Mouse (Mus musculus): ENCODE measurements around the gene Nmt2. TPM values are rescaled to one million over a fixed set of nuclear protein-coding genes. Genes with fewer than 3 reads are reported as not detected.

Nmt2 gene
- total RNA-seq (2014; rRNA removed) (92.8 and 94.0 TPM in 2 replicates), polyA plus RNA-seq (2015; fragmentation: Nextera tagmentation; extraction: Ambion mirVana) (80.4 and 101 TPM in 2 replicates)

GRCm38 (mm10) chr2:3283602-3284472, at the start of gene Nmt2:
Gene Nmt2, plus strand, starts transcription at chr2:3284212.
- TF ChIP-seq CTCF (IDR thresholded peaks at IDR 0.05; ENCODE audit: low read depth) = peak; percentile 38; the same call in 1 of the 2 replicates
- peak; percentile 100 for DNase-seq
- Histone ChIP-seq H3K9me3 (ENCODE audit: low read length) (no peaks in the 10 kb centered on the region), H3K4me2 (ENCODE audit: low read depth) (peak within 1 kb of the TSS; percentile 68), H3K4me3 (ENCODE audit: low read depth, low read length) (peak within 1 kb of the TSS; percentile 92), H3K4me1 (ENCODE audit: insufficient read depth) (peaks cover 14% of the 10 kb centered on the region), H3K9ac (peak within 1 kb of the TSS; percentile 94), H3K36me3 (ENCODE audit: insufficient read depth) (no peaks in the 10 kb centered on the region), H3K27me3 (ENCODE audit: insufficient read depth, low read length) (no peaks in the 10 kb centered on the region), H3K27ac (ENCODE audit: low read depth, low read length) (peak within 1 kb of the TSS; percentile 98)
- WGBS = under 1% methylated on average over 86 of the region's 88 CpGs
- ATAC-seq = peak; percentile 95

GRCm38 (mm10) chr2:3239255-3239654, 44.8 kb upstream of the Nmt2 start:
- 82% methylated on average over 5 of the region's 5 CpGs for WGBS

GRCm38 (mm10) chr2:3244251-3244650, 39.8 kb upstream of the Nmt2 start:
- Histone ChIP-seq H3K9me3 (ENCODE audit: low read length) (no peaks in the 10 kb centered on the region), H3K4me2 (ENCODE audit: low read depth) (no peak overlapping the region), H3K4me1 (ENCODE audit: insufficient read depth) (no peaks in the 10 kb centered on the region), H3K27me3 (ENCODE audit: insufficient read depth, low read length) (no peaks in the 10 kb centered on the region), H3K36me3 (ENCODE audit: insufficient read depth) (no peaks in the 10 kb centered on the region), H3K9ac (no peak overlapping the region), H3K4me3 (ENCODE audit: low read depth, low read length) (no peak overlapping the region), H3K27ac (ENCODE audit: low read depth, low read length) (no peak overlapping the region)
- WGBS = 51% methylated on average over 3 of the region's 3 CpGs
- DNase-seq = no peak
- no peak for TF ChIP-seq CTCF (IDR thresholded peaks at IDR 0.05; ENCODE audit: low read depth)
- ATAC-seq = no peak

More at GRCm38 (mm10) chr2:3239255-3239654, 44.8 kb upstream of the Nmt2 start:
- ATAC-seq = no peak
- H3K4me3 ChIP-seq (ENCODE audit: low read depth, low read length) = no peak overlapping the region
- no peaks in the 10 kb centered on the region for H3K27me3 ChIP-seq (ENCODE audit: insufficient read depth, low read length)
- H3K9me3 ChIP-seq (ENCODE audit: low read length) = no peaks in the 10 kb centered on the region
- no peak overlapping the region for H3K4me2 ChIP-seq (ENCODE audit: low read depth)
- no peak overlapping the region for H3K27ac ChIP-seq (ENCODE audit: low read depth, low read length)
- no peaks in the 10 kb centered on the region for H3K4me1 ChIP-seq (ENCODE audit: insufficient read depth)
- no peak overlapping the region for H3K9ac ChIP-seq
- no peak for TF ChIP-seq CTCF (IDR thresholded peaks at IDR 0.05; ENCODE audit: low read depth)
- no peak for DNase-seq
- H3K36me3 ChIP-seq (ENCODE audit: insufficient read depth) = no peaks in the 10 kb centered on the region

- H3K27me3 ChIP-seq (ENCODE audit: insufficient read depth, low read length) = no peaks in the 10 kb centered on the region
- DNase-seq = no peak
- H3K9me3 ChIP-seq (ENCODE audit: low read length) = no peaks in the 10 kb centered on the region
- WGBS = 81% methylated on average over 2 of the region's 2 CpGs
- no peak for ATAC-seq
- no peaks in the 10 kb centered on the region for H3K4me1 ChIP-seq (ENCODE audit: insufficient read depth)
- no peak overlapping the region for H3K4me2 ChIP-seq (ENCODE audit: low read depth)
- no peak for TF ChIP-seq CTCF (IDR thresholded peaks at IDR 0.05; ENCODE audit: low read depth)
- H3K4me3 ChIP-seq (ENCODE audit: low read depth, low read length) = no peak overlapping the region
- no peak overlapping the region for H3K27ac ChIP-seq (ENCODE audit: low read depth, low read length)
- no peaks in the 10 kb centered on the region for H3K36me3 ChIP-seq (ENCODE audit: insufficient read depth)
- no peak overlapping the region for H3K9ac ChIP-seq
These were observed 32.7 kb upstream of the Nmt2 start for GRCm38 (mm10) chr2:3251309-3251708.

- Histone ChIP-seq H3K27me3 (ENCODE audit: insufficient read depth, low read length) (no peaks in the 10 kb centered on the region), H3K36me3 (ENCODE audit: insufficient read depth) (no peaks in the 10 kb centered on the region), H3K27ac (ENCODE audit: low read depth, low read length) (no peak overlapping the region), H3K4me3 (ENCODE audit: low read depth, low read length) (no peak overlapping the region), H3K9me3 (ENCODE audit: low read length) (no peaks in the 10 kb centered on the region), H3K9ac (no peak overlapping the region), H3K4me1 (ENCODE audit: insufficient read depth) (0 out of 2 replicates have a peak, but pooled peaks cover 2% of the 10 kb centered on the region), H3K4me2 (ENCODE audit: low read depth) (no peak overlapping the region)
- 89% methylated on average over 3 of the region's 3 CpGs for WGBS
- DNase-seq (no peak), ATAC-seq (no peak)
- TF ChIP-seq CTCF (IDR thresholded peaks at IDR 0.05; ENCODE audit: low read depth) = no peak
These were observed 17.5 kb upstream of the Nmt2 start for GRCm38 (mm10) chr2:3266466-3266865.

GRCm38 (mm10) chr2:3267879-3268278, 16.1 kb upstream of the Nmt2 start:
- DNase-seq (peak; percentile 18), ATAC-seq (peak; percentile 66)
- H3K4me2 ChIP-seq (ENCODE audit: low read depth) = no peak overlapping the region
- no peak overlapping the region for H3K4me3 ChIP-seq (ENCODE audit: low read depth, low read length)
- 0 out of 2 replicates have a peak, but pooled peaks cover 2% of the 10 kb centered on the region for H3K4me1 ChIP-seq (ENCODE audit: insufficient read depth)
- no peak overlapping the region for H3K27ac ChIP-seq (ENCODE audit: low read depth, low read length)
- TF ChIP-seq CTCF (IDR thresholded peaks at IDR 0.05; ENCODE audit: low read depth) = no peak
- H3K9me3 ChIP-seq (ENCODE audit: low read length) = no peaks in the 10 kb centered on the region
- 8% methylated on average over 3 of the region's 3 CpGs for WGBS
- H3K36me3 ChIP-seq (ENCODE audit: insufficient read depth) = no peaks in the 10 kb centered on the region
- H3K9ac ChIP-seq = no peak overlapping the region
- H3K27me3 ChIP-seq (ENCODE audit: insufficient read depth, low read length) = no peaks in the 10 kb centered on the region

- no peak for DNase-seq
- H3K9me3 ChIP-seq (ENCODE audit: low read length) = no peaks in the 10 kb centered on the region
- no peak overlapping the region for H3K4me3 ChIP-seq (ENCODE audit: low read depth, low read length)
- no peak for ATAC-seq
- H3K9ac ChIP-seq = no peak overlapping the region
- H3K27me3 ChIP-seq (ENCODE audit: insufficient read depth, low read length) = no peaks in the 10 kb centered on the region
- no peaks in the 10 kb centered on the region for H3K36me3 ChIP-seq (ENCODE audit: insufficient read depth)
- WGBS = 84% methylated on average over 2 of the region's 2 CpGs
- TF ChIP-seq CTCF (IDR thresholded peaks at IDR 0.05; ENCODE audit: low read depth) = no peak
- H3K4me2 ChIP-seq (ENCODE audit: low read depth) = no peak overlapping the region
- H3K27ac ChIP-seq (ENCODE audit: low read depth, low read length) = no peak overlapping the region
- H3K4me1 ChIP-seq (ENCODE audit: insufficient read depth) = no peaks in the 10 kb centered on the region
These were observed 10.7 kb upstream of the Nmt2 start for GRCm38 (mm10) chr2:3273349-3273748.

All from forebrain, postnatal 0 days (tissue).